Mouse (Mus musculus) liver, adult 2 months (tissue): ENCODE data around the gene Tjp3. TPM values are rescaled to one million over a fixed set of nuclear protein-coding genes. Genes with fewer than 3 reads are reported as not detected.

Experiments
- DNase-seq: peaks from one replicate; pipeline ENCODE4 v3.0.0-alpha.2; 2011; ENCODE audit warnings: low read depth, low spot score; ENCODE audit errors: extremely low read depth
- H3K27ac ChIP-seq: fragments of 200-500 bp; replicated peaks from 2 replicates; pipeline ENCODE4 v1.5.1; 2012; ENCODE audit warnings: low read depth, mild to moderate bottlenecking, control low read depth, inconsistent platforms, low read length; ENCODE audit not compliant: insufficient read depth
- H3K27me3 ChIP-seq: fragments of 200-500 bp; 2 replicates; pipeline ENCODE4 v1.6.1; 2012; ENCODE audit warnings: mild to moderate bottlenecking, moderate library complexity, low read length, inconsistent platforms; ENCODE audit not compliant: control insufficient read depth, insufficient read depth
- H3K36me3 ChIP-seq: fragments of 200-500 bp; 2 replicates; pipeline ENCODE4 v1.6.1; 2012; ENCODE audit warnings: low read length, inconsistent platforms; ENCODE audit not compliant: control insufficient read depth, insufficient read depth
- H3K4me1 ChIP-seq: fragments of 200-500 bp; 2 replicates; pipeline ENCODE4 v1.6.1; 2011; ENCODE audit warnings: low read length; ENCODE audit not compliant: control insufficient read depth, insufficient read depth
- H3K4me3 ChIP-seq: fragments of 200-500 bp; 2 replicates; pipeline ENCODE4 v1.5.1; 2011; ENCODE audit warnings: low read depth, mild to moderate bottlenecking, control low read depth, low read length, moderate library complexity; ENCODE audit not compliant: insufficient read depth
- H3K79me2 ChIP-seq: fragments of 200-500 bp; 2 replicates; pipeline ENCODE4 v1.6.1; 2012; ENCODE audit warnings: inconsistent platforms, mild to moderate bottlenecking, low read length, moderate library complexity; ENCODE audit not compliant: control insufficient read depth, insufficient read depth
- H3K9ac ChIP-seq: fragments of 200-500 bp; 2 replicates; pipeline ENCODE4 v1.6.1; 2012; ENCODE audit warnings: low read depth, mild to moderate bottlenecking, control low read depth, inconsistent platforms, low read length
- CTCF ChIP-seq: fragments of 200-500 bp; IDR thresholded peaks from 2 replicates; pipeline ENCODE4 v1.5.1; 2011; ENCODE audit warnings: low read depth, low read length, control low read depth
- POLR2A ChIP-seq: fragments of 200-500 bp; IDR thresholded peaks from 2 replicates; pipeline ENCODE4 v1.6.1; 2011; ENCODE audit warnings: low read length, control low read depth; ENCODE audit not compliant: insufficient read depth; ENCODE audit errors: extremely low read depth
- WGBS: fragments of 180-500 bp; shearing (Covaris S2); methylation state at CpG from one replicate; pipeline ENCODE4 v1.1.7; 2018; 5-methylcytosine and 5-hydroxymethylcytosine counted together
- polyA plus RNA-seq: library from polyadenylated mRNA; depleted of rRNA; stranded (reverse); fragments of >200 nt; gene quantifications from 2 replicates; pipeline ENCODE4 v1.2.3, GENCODE M21; 2012
- total RNA-seq: library from RNA; depleted of rRNA; stranded (reverse); fragments of >200 nt; gene quantifications from 2 replicates; pipeline ENCODE4 v1.2.3, GENCODE M21; 2014

The Tjp3 gene
- total and polyA plus RNA-seq, 2 experiments: 7.6 to 24.2 TPM

DNA sequence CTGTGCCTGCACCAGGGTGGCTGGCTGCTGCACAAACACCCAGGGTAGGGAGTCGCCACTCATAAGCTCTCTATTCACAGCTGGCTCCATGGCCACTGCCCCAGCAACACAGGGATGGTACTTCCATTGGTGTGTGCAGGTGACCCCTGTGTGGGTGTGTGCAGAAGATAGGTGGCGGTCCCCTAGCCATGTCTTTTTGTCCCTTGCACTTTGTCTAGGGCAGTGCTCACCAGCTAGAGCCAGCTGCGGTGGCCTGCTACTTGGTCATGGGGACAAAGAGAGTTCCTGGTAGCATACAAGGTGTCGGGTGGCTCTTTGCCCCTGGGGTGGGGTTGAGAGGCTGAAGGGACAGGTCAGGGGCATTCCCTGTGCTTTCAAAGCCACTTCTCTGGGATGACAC is 47.2 kb downstream of the Tjp3 start:
- 0 out of 2 replicates have a peak, but pooled peaks cover 9% of the 10 kb centered on the region for H3K27me3 ChIP-seq
- H3K9ac ChIP-seq: no peak overlapping the region
- no peaks in the 10 kb centered on the region for H3K79me2 ChIP-seq
- no peak overlapping the region for H3K27ac ChIP-seq
- H3K36me3 ChIP-seq: no peaks in the 10 kb centered on the region
- TF ChIP-seq POLR2A (no peak), CTCF (no peak)
- H3K4me3 ChIP-seq: no peak overlapping the region
- H3K4me1 ChIP-seq: no peaks in the 10 kb centered on the region
- DNase-seq: no peak
- 86% methylated on average over 4 of the region's 4 CpGs for WGBS

- Histone ChIP-seq H3K4me3 (no peak overlapping the region), H3K36me3 (no peaks in the 10 kb centered on the region), H3K9ac (no peak overlapping the region), H3K79me2 (no peaks in the 10 kb centered on the region), H3K4me1 (no peaks in the 10 kb centered on the region), H3K27me3 (0 out of 2 replicates have a peak, but pooled peaks cover 9% of the 10 kb centered on the region), H3K27ac (no peak overlapping the region)
- 87% methylated on average over 16 of the region's 16 CpGs for WGBS
- no peak for DNase-seq
- TF ChIP-seq CTCF: no peak
- no peak for TF ChIP-seq POLR2A
These were observed 49.4 kb downstream of the Tjp3 start for GRCm38 (mm10) chr10:81242021-81242420.

DNA sequence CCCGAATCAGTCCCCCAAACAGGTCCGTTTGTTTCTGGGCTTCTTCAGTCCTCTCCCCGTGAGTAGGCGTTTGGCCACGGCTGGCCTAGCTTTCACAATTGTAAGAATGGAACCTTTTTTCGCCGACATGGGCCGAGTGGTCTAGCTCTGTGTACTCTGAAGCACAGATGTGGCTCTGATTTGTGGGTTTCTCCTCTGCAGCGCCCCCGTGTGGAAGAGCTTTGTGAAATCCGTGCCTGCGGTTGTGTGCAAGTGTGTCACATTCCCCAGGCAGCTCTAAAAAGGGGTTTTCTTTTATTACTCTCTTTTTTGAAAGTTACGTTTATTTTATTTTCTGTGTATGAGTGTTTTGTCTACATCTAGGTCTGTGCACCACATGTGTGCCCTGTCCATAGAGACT is 50.5 kb downstream of the Tjp3 start:
- H3K9ac ChIP-seq: no peak overlapping the region
- 0 out of 2 replicates have a peak, but pooled peaks cover 9% of the 10 kb centered on the region for H3K27me3 ChIP-seq
- no peaks in the 10 kb centered on the region for H3K4me1 ChIP-seq
- H3K4me3 ChIP-seq: no peak overlapping the region
- no peak for TF ChIP-seq POLR2A
- peak; percentile 78 for TF ChIP-seq CTCF
- no peaks in the 10 kb centered on the region for H3K36me3 ChIP-seq
- no peaks in the 10 kb centered on the region for H3K79me2 ChIP-seq
- DNase-seq: peak; percentile 26
- H3K27ac ChIP-seq: no peak overlapping the region
- WGBS: 38% methylated on average over 13 of the region's 13 CpGs

DNA sequence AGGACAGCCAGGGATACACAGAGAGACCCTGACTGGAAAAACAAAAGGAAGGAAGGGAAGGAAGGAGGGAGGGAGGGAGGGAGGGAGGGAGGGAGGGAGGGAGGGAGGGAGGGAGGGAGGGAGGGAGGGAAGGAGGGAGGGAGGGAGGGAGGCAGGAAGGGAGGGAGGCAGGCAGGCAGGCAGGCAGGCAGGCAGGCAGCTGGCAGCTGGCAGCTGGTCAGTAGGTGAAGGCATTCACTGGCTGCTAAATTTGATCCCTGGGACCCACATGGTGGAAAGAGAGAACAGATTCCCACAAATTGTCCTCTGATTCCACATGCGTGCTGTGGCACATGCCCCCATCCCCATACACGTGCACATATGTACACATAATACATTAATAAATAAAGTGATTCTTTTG is 52.8 kb downstream of the Tjp3 start:
- H3K4me1 ChIP-seq: peaks cover 11% of the 10 kb centered on the region
- DNase-seq: no peak
- H3K9ac ChIP-seq: no peak overlapping the region
- 0 out of 2 replicates have a peak, but pooled peaks cover 9% of the 10 kb centered on the region for H3K27me3 ChIP-seq
- no peak for TF ChIP-seq POLR2A
- TF ChIP-seq CTCF: no peak
- no peaks in the 10 kb centered on the region for H3K36me3 ChIP-seq
- WGBS: 98% methylated on average over 2 of the region's 2 CpGs
- H3K4me3 ChIP-seq: no peak overlapping the region
- no peaks in the 10 kb centered on the region for H3K79me2 ChIP-seq
- H3K27ac ChIP-seq: no peak overlapping the region

DNA sequence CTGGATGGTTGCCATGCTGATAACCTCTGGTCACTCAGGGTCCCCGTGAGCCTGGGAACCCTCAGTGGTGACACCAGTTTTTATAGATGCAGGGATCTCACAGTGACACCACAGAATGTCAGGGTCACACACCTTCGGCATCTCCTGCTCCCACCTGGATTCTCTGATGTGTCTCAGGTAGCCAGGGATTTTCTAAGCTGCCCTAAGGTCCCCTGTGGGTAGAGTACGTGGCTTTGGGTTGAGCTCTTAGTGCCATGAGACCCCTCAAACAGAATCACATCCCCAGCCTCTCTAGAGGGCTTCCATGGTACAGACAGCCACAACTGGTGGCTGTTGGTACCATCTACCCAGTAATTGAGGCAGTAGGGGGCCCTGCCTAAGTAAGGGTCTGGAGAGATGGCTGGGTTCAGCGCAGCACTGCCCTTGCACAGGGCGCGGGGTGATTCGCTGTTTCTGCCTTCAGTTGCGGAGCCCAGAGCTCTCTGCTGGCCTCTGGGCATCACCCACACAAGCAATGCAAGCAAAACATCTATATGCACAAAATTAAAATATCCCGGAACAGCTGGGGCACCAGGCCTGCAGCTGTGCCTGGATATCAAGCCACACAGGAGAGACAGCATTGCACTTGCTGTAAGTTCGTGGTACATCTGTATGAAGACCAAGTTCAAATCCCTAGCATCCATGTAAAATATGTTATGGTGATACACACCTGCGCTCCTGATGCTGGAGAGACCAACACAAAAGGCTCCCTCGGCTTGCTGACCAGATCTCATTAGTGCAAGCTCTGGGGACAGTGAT is 54.7 kb downstream of the Tjp3 start:
- WGBS: 86% methylated on average over 12 of the region's 12 CpGs
- TF ChIP-seq POLR2A (no peak), CTCF (no peak)
- no peak overlapping the region for H3K9ac ChIP-seq

DNA sequence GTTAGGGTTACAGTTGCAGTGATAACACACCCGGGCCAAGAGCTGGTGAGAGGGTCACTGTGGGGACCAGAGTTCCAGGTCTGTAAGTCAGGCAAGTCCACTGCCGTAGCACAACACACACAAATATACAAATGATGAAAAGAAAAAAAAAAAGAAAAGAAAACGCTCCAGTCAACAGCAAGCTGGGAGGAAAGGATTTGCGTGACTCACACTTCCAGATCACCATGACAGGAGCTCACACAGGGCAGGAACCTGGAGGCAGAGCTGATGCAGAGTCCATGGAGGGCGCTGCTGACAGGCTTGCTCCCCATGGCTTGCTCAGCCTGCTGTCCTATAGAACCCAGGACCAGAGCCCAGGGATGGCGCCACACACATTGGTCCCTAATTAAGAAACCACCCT is 57.2 kb downstream of the Tjp3 start:
- H3K36me3 ChIP-seq: no peaks in the 10 kb centered on the region
- peak overlapping the region; percentile 84 for H3K27ac ChIP-seq
- TF ChIP-seq CTCF (no peak), POLR2A (no peak)
- H3K9ac ChIP-seq: 0 out of 2 replicates have a peak overlapping the region, but pooled peaks have one; percentile 9
- H3K4me3 ChIP-seq: no peak overlapping the region
- H3K27me3 ChIP-seq: peaks cover 4% of the 10 kb centered on the region; the same call in 1 of the 2 replicates
- no peak for DNase-seq
- H3K79me2 ChIP-seq: no peaks in the 10 kb centered on the region
- 52% methylated on average over 6 of the region's 6 CpGs for WGBS
- H3K4me1 ChIP-seq: peaks cover 13% of the 10 kb centered on the region

More for the DNA sequence above, 54.7 kb downstream of the Tjp3 start:
- no peaks in the 10 kb centered on the region for H3K79me2 ChIP-seq
- no peaks in the 10 kb centered on the region for H3K36me3 ChIP-seq
- no peak overlapping the region for H3K4me3 ChIP-seq
- H3K27ac ChIP-seq: no peak overlapping the region
- no peak for DNase-seq
- H3K4me1 ChIP-seq: peaks cover 13% of the 10 kb centered on the region
- 0 out of 2 replicates have a peak, but pooled peaks cover 9% of the 10 kb centered on the region for H3K27me3 ChIP-seq
